Mouse (Mus musculus): ENCODE data around the gene Mcts2. TPM values are rescaled to one million over a fixed set of nuclear protein-coding genes. Genes with fewer than 3 reads are reported as not detected.

Mcts2 gene
- 33.1 and 33.7 TPM in 2 replicates for polyA plus RNA-seq (2015; fragmentation: Nextera tagmentation; extraction: Ambion mirVana)

DNA sequence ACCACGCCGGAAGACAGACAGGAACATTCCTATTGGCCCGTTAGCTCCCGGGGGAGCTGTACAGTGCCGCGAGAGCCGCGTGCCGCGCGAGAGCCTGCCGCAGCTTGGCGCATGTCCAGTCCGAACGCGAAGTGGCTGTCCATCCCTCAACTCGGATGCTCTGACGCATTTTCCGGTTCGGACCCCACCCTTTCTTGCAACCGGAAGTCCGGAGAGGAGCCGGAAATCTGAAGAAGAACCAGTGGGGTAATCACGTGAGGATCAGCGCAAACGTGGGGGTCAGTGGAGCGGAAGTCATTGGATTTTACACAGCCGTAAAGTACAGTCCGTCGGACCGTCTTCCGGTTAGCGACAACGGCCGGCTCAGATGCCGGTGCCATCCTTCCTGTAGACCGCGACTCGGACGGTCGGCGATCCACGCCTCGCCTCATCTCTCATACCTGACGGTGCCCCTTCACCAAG, at the start of gene Mcts2:
Gene Mcts2, plus strand, starts transcription at position 230 of the 462 bp plus-strand sequence.

DNA sequence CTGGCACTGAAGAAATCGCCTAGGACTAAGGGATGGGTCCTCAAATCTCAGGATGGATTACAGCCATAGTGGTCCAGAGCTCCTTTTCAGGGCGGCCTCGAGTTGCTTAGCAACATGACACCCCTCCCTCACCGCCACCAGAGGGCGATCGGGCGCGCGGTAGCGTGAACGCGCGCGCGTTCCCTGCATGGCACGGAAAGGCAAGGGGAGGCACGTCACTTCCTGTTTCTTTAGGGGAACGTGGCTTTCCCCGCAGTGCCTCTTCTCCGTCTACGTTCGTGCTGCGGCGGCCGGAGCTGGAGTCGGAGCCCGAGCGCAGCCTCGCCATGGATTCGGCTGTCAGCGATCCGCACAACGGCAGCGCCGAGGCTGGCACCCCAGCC, 17.6 kb upstream of the Mcts2 start, which contains the start of gene H13:
Gene H13, plus strand, starts transcription at position 206 of the 383 bp plus-strand sequence.

DNA sequence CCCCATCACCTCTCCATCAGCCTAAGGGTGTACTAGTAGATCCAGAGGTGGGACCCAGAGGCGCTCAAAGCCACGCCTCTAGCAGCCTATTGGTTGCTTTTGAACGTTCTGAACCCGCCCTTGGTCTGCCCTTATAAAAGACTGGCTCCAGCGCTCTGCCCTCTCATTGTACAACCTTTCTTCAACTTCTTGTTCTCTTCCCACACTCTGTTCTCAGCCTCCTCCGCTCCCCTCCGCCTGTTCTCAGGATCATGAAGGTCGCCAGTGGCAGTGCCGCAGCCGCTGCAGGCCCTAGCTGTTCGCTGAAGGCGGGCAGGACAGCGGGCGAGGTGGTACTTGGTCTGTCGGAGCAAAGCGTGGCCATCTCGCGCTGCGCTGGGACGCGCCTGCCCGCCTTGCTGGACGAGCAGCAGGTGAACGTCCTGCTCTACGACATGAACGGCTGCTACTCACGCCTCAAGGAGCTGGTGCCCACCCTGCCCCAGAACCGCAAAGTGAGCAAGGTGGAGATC, 49.3 kb downstream of the Mcts2 start, which contains the start of gene Id1:
Gene Id1, plus strand, starts transcription at position 162 of the 512 bp plus-strand sequence.

Other genes with a start within 250 kb of the Mcts2 start
- not detected in 2 replicates for gene Defb23, start 222.4 kb upstream of the Mcts2 start, polyA plus RNA-seq (2015; fragmentation: Nextera tagmentation; extraction: Ambion mirVana)
- not detected in 2 replicates for gene Defb20, start 210.0 kb upstream of the Mcts2 start, polyA plus RNA-seq (2015; fragmentation: Nextera tagmentation; extraction: Ambion mirVana)
- gene Defb22, start 196.9 kb upstream of the Mcts2 start, polyA plus RNA-seq (2015; fragmentation: Nextera tagmentation; extraction: Ambion mirVana), result not detected in 2 replicates
- gene Defb26, start 175.3 kb upstream of the Mcts2 start, polyA plus RNA-seq (2015; fragmentation: Nextera tagmentation; extraction: Ambion mirVana), result not detected in 2 replicates
- gene Defb28, start 168.8 kb upstream of the Mcts2 start, polyA plus RNA-seq (2015; fragmentation: Nextera tagmentation; extraction: Ambion mirVana), result not detected in 2 replicates
- not detected in 2 replicates for gene Defb29, start 146.9 kb upstream of the Mcts2 start, polyA plus RNA-seq (2015; fragmentation: Nextera tagmentation; extraction: Ambion mirVana)
- not detected in 2 replicates for gene Gm17416, start 117.7 kb upstream of the Mcts2 start, polyA plus RNA-seq (2015; fragmentation: Nextera tagmentation; extraction: Ambion mirVana)
- gene Defb21, start 114.3 kb upstream of the Mcts2 start, polyA plus RNA-seq (2015; fragmentation: Nextera tagmentation; extraction: Ambion mirVana), result not detected in 2 replicates
- not detected in 2 replicates for gene Defb19, start 106.7 kb upstream of the Mcts2 start, polyA plus RNA-seq (2015; fragmentation: Nextera tagmentation; extraction: Ambion mirVana)
- not detected in 2 replicates for gene Defb45, start 87.6 kb upstream of the Mcts2 start, polyA plus RNA-seq (2015; fragmentation: Nextera tagmentation; extraction: Ambion mirVana)
- not detected in 2 replicates for gene Defb36, start 82.7 kb upstream of the Mcts2 start, polyA plus RNA-seq (2015; fragmentation: Nextera tagmentation; extraction: Ambion mirVana)
- gene Defb25, start 64.0 kb upstream of the Mcts2 start, polyA plus RNA-seq (2015; fragmentation: Nextera tagmentation; extraction: Ambion mirVana), result 0.74 and 1.2 TPM in 2 replicates
- gene Rem1, start 60.1 kb upstream of the Mcts2 start, polyA plus RNA-seq (2015; fragmentation: Nextera tagmentation; extraction: Ambion mirVana), result 9.2 TPM in 2 replicates
- gene H13, start 17.6 kb upstream of the Mcts2 start, polyA plus RNA-seq (2015; fragmentation: Nextera tagmentation; extraction: Ambion mirVana), result 79.5 and 83.8 TPM in 2 replicates
- gene Id1, start 49.2 kb downstream of the Mcts2 start, polyA plus RNA-seq (2015; fragmentation: Nextera tagmentation; extraction: Ambion mirVana), result 186 and 218 TPM in 2 replicates
- 10.9 and 15.6 TPM in 2 replicates for gene Cox4i2, start 67.1 kb downstream of the Mcts2 start, polyA plus RNA-seq (2015; fragmentation: Nextera tagmentation; extraction: Ambion mirVana)
- gene Bcl2l1, start 144.7 kb downstream of the Mcts2 start, polyA plus RNA-seq (2015; fragmentation: Nextera tagmentation; extraction: Ambion mirVana), result 87.3 and 90.0 TPM in 2 replicates
- gene Tpx2, start 160.9 kb downstream of the Mcts2 start, polyA plus RNA-seq (2015; fragmentation: Nextera tagmentation; extraction: Ambion mirVana), result 13.9 and 21.6 TPM in 2 replicates
- 0.08 and 0.16 TPM in 2 replicates for gene Mylk2, start 224.3 kb downstream of the Mcts2 start, polyA plus RNA-seq (2015; fragmentation: Nextera tagmentation; extraction: Ambion mirVana)
- gene Foxs1, start 246.2 kb downstream of the Mcts2 start, polyA plus RNA-seq (2015; fragmentation: Nextera tagmentation; extraction: Ambion mirVana), result 36.9 and 38.5 TPM in 2 replicates

All from urinary bladder, postnatal 0 days (tissue).